Mouse (Mus musculus): ENCODE measurements around the gene Higd1c. TPM values are rescaled to one million over a fixed set of nuclear protein-coding genes. Genes with fewer than 3 reads are reported as not detected.
"Not testable (repeated sequence)": the region's sequence is repeated elsewhere in the genome, so short reads cannot be mapped to it uniquely, and the experiment has no call there.

Higd1c gene
- not detected for polyA plus RNA-seq (2017; shearing (Covaris generic))

DNA sequence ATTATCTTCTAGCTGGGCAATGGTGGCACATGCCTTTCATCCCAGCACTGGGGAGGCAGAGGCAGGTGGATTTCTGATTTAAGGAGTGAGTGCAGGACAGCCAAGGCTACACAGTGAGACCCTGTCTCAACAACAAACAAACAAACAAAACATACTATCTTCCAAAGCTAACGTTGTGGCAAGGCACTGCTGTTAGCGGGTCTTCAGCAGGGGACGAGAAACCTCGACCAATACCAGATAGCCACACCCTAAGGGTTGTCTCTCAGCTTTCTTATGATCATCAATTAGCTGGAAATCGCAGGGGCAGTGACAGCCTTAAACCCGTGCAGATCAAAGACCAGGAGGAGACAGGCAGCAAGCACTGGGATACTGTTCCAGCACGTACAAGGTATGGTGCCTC is at the start of gene Higd1c:
Gene Higd1c (plus strand): TSS at position 301 of the 400 bp plus-strand sequence.
- ATAC-seq, result no peak

DNA sequence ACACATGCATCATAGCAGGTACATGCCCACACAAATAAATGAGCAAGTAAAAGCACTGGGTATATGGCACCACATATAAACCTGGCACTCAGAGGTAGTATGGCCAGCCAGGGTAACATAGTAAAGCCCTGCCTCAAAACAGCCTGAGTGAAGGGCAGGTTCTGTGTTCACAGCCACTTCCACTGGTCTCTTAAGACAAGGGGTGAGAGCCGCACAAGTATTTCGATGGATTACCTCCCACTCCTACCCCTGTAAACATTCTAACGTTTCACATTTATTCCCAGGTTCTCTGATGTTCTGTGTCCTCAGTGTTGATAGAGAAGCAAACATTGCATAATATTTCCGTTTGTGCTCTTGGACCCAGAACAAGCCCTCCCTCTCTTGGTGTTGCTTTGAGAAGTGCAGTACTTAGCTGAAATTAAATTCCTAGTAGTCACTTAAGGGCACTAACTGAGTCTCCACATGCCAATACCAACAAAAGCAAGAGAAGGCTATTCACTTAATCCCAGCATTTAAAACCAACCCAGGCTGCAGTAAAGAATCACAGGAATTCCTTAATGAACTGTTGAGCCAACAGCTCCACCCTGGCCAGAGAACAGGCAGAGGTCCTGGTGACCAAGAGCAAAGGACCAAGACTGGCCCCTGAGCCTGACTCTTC is 46.2 kb upstream of the Higd1c start:
- not testable (repeated sequence) for ATAC-seq

DNA sequence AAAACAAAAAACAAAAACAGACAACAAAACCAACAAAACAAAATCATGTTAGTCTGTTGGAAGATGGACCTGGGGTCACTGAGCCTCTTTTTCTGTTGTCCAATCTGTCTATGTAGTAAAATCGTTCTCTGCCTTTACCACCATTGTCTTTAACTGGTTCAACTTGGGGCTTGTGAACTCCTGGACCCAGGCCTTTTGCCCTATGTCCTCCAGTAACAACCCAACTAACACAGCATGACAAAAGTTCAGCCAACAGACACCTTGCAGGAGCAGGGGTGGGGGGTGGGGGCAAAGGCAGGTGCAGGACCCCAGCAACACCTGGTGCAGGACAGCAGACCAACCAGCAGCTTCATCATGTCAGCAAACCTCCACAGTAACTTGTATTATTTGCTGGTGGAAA is 44.5 kb upstream of the Higd1c start:
- ATAC-seq, result no peak

DNA sequence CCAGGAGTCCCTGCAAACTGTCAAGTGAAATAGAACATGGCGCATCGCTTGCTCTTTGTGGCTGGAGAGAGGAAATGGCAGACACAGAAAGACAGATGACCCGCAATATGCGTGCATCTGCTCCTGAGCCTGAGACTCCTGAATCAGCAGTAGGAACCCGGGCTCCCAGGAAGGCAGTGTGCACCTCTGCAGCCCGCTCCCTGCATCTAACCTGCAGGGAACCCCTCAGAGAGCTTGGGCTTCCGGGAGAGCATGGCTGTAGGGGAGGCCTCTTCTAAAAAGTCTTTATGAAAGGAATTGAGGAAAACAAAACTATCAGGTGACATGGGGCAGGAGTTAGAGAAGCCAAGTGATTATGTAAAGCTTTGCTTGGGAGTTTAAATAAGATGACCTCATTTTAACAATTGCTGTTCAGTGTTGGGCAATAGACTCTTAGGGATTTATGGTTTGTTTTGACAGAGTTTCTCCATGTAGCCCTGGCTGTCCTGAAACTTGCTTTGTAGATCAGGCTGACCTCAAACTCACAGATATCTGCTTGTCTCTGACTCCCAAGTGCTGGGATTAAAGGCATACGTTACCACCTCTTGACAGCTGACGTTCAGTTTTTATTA is 43.9 kb upstream of the Higd1c start:
- ATAC-seq, result no peak

DNA sequence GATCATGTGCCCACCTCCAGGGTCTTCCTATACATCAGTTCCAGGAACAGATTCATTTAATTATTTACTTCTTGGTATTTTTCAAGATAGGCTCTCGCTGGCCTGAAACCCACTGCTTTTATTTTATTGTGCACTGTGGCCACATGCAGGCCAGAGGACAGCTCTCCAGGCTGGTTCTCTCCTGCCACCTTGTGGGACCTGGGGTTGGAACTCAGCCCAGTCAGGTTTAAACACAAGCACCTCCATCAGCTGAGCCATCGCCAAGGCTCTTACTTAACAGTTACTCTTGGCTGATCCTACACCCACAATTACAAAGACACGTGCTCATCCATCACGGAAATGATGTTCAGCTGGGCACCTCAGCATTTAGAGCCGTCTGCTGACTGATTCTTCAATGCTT is 43.2 kb upstream of the Higd1c start:
- ATAC-seq, result no peak

DNA sequence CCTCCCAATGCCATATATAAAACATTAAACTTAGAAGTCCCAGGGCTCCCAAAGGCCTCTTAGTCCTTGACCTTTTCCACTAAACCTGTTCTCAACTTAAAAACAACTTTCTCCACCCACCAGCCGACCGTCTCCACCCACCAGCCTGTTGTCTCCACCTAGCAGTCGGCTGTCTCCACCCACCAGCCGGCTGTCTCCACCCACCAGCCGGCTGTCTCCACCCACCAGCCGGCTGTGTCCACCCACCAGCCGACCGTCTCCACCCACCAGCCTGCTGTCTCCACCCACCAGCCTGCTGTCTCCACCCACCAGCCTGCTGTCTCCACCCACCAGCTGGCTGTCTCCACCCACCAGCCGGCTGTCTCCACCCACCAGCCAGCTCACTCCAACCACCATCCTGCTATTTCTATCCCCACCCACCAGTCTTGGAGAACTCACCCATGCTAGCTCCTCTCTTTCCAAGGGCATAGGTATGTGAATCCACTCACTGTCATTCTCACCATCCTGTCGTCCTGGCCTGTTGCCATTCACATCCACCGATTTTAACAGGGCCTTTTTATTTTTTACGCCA is 40.2 kb upstream of the Higd1c start:
- no peak for ATAC-seq

DNA sequence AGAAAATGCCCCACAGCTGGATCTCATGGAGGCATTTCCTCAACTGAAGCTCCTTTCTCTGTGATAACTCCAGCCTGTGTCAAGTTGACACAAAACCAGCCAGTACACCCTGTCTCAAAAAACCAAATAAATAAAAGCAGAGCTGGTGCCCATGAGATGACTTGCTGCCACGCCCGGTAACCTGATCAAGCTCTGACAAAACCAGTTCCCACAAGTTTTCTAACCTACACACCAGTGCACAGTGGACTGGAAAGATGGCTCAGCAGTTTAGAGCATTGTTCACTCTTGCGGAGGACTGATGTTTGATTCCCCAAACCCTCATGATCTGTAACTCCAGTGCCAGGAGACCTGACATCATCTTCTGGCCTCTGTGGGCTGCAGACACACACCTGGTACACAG is 39.1 kb upstream of the Higd1c start:
- no peak for ATAC-seq

DNA sequence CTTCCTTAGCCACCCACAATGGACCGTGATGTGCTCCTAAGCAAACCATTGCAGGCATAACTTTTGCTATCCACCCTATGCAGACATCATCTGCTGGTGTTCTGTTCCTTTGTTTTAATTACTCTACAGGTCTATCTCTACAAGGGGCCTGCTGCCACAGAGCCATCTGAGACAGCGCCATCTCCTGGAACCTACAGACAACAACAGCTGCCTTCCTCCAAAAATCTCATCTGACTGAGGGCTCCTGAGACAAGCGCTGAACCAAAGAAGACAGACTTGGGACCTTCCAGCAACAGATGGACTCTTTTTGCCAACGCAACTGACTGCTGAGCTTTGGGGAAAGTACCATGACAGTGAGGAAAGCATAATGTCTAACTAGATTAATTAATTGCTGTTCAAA is 36.3 kb upstream of the Higd1c start:
- not testable (repeated sequence) for ATAC-seq

DNA sequence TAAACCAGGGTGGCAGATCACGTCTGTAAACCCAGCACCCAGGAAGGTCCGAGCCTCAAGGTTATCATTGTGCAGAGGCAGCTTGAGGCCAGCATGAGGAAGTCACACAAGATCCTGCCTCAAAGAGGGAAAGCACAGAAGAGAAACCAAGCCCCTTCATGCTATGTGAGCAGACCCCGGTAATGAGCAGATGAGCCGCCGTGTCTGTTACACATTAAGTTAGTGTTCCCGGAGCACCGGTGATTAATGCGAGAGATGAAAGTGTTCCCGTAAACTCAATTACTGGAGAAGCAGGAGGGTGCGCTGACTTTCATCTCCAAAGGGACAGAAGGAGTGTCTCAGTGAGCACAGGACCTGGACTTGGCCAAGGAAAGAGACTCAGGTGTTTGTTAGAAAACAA is 35.0 kb upstream of the Higd1c start:
- ATAC-seq, result not testable (repeated sequence)

DNA sequence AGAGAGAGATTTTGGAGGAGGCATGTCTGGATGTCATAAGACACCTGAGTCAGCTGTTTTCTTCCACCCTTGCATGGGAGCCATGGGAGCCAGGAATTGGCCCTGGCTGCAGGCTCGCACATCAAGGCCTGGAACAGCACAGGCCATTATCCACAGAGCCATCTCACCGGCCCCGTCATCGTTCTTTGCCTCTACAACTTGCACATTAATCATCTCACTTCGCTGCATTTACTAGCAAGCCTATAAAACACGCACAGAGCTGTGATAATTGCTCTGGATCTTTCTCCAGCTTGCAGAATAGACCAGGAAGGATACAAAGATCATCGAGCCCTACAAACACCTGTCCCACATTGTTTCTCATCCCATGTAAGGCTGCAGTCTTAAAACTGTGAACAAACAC is 33.6 kb upstream of the Higd1c start:
- ATAC-seq, result no peak

DNA sequence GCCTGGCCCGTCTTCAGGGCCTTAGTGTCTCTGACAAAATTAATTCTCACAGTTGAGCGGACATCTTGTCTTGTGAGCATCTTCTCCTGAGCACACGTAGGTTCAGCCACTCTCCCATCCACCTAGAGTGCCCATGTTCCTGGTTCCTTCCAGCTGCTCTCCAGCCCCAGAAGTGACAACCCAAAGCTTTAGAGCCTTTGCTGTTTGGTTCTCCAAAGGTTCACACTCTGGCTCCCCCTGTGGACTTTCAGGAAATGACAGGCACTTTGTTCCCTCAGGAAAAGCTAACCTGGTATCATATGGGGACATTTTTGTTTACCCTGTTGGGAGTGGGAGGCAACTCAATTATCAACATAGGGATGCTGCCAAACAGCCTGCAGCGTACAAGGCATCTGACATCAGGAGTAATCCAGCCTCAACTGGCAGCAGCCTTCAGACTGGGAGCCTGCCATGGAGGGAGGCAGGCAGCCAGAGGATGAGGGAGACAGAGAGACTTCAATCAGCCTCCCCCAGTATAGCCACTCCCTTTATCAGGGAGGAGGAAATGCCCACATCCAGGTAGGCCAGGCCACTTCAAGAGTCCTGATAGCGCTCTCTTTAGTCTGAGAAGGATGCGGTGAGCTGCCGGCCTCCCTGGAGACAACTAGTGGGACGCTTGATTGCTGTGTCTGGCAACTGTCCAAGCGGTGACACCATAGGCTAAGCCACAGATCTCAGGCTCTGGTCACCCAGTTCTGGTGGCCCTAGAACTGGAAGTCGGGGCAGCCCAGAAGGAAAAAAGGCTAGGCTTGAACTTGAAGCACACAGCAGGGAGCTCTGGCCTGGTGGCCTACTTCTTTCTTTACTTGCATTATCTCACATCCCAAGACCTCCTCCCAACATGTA is 32.0 kb upstream of the Higd1c start:
- ATAC-seq, result not testable (repeated sequence)

DNA sequence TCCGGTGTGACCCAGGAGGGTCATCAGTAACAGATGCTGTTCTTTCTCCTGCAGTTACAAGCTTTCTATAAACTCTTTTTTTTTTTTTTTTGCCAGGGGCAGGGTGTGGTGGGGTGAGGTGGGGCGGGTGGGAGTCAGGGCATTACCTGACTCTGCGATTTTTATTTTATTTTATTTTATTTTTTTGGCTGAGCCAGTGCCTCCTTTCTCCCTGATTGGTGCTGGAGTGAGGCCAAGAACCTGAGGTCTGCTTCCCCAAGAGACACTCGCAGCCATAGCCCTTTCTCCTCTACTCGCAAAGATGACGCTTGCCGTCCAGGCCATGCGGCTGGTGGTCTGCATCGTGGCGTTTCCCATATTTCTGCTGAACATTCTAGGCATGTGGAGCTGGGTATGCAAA is 29.7 kb upstream of the Higd1c start, which contains the start of gene Mettl7a3:
Gene Mettl7a3 (plus strand): TSS at position 301 of the 400 bp plus-strand sequence.
- ATAC-seq, result no peak

DNA sequence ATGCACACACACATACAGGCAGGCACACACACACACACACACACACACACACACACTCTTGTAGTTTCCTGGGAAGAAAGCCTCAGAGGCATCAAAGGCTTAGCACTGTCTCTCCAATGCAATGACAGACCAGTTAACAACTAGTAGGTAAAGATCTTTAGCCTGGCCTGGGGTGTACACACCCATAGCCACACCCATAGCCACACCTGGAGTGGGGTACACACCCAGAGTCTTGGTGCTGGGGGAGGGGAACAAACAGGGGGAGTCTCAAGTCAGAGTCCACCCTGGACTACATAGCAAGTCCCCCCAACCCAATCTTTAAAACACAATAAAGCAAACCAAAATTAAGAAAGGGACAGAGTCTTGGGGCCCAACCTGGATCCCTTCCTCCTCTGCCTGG is 27.0 kb upstream of the Higd1c start:
- ATAC-seq, result not testable (repeated sequence)

DNA sequence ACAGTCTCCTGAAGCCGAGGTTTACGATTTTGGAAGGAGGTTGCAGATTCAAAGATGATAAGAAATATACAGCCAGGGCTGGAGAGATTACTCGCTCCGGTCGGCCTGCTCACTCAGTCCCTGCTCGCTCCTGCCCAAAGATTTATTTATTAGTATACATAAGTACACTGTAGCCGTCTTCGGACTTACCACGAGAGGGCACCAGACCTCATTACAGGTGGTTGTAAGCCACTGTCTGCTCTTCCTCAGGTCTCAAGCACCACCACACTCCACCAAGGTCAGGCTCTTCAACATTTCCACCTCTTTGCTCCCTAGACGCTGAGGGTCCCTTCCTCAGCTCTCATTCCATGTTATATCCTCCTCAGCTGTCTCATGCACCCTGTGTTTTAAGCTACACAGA is 26.5 kb upstream of the Higd1c start:
- peak; percentile 51 for ATAC-seq

DNA sequence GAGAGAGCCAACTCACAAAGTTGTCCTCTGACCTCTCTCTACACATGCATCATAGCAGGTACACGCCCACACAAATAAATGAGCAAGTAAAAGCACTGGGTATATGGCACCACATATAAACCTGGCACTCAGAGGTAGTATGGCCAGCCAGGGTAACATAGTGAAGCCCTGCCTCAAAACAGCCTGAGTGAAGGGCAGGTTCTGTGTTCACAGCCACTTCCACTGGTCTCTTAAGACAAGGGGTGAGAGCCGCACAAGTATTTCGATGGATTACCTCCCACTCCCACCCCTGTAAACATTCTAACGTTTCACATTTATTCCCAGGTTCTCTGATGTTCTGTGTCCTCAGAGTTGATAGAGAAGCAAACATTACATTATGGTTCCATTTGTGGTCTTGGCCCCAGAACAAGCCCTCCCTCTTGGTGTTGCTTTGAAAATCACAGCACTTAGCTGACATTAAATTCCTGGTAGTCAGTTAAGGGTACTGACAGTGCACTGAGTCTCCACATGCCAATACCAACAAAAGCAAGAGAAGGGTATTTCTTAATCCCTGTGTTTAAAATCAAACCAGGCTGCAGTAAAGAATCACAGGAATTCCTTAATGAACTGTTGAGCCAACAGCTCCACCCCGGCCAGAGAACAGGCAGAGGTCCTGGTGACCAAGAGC is 22.9 kb upstream of the Higd1c start:
- not testable (repeated sequence) for ATAC-seq

DNA sequence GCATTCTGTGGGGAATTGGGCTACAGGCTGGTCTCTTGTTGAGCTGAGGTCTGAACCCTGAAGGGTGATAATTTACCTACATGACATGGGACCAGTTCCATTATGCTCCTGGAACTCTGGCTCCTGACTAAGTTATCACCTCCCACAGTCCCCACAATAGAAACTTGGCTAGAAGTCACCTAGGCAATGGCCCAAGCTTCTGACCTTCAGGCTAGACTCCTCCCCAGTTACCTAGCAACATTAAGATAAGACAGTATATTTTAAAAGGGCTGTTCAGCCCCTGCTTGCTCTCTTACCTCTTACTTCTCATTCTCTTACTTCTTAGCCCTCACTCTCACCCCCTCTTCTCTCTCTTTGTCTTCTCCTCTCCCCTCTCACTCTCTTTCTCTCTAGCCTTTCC is 18.9 kb upstream of the Higd1c start:
- ATAC-seq, result no peak

DNA sequence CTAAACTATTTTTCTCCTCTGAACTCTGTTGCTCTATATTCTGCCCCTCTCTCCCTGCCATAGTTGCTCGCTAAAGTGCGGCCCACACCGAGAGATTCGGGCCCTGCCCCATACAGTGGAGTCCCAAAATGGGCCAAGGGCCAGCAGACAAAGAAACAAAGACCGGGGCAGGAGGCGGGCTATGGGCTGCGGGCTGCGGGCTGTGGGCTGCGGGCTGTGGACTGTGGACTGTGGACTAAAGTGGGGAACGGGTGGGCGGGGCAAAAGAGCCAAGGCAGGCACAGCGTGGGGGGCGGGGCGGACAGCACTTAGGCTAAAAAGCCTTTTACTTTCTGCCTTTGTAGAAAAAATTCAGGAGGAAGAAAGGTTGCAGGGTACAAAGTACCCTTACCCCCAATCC is 17.6 kb upstream of the Higd1c start:
- no peak for ATAC-seq

DNA sequence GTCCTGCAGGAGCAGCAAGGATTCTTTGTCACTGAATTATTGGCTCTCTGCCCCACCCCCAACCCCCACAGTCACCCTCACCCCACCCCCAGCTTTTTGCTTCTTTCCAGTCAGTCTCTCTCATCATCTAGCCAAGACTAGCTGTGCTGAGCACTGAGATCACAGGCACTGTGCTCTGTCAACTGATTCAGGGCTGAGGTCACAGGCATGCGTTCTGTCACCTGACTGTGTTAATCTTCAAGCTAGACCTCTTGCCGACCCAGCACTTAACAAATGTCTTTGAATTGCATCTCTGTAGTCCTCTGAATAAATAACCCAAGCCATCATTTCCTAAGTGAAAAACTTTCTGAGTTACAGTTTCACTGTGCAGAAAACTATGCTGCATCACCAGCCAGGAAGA is 14.8 kb upstream of the Higd1c start:
- ATAC-seq, result no peak

DNA sequence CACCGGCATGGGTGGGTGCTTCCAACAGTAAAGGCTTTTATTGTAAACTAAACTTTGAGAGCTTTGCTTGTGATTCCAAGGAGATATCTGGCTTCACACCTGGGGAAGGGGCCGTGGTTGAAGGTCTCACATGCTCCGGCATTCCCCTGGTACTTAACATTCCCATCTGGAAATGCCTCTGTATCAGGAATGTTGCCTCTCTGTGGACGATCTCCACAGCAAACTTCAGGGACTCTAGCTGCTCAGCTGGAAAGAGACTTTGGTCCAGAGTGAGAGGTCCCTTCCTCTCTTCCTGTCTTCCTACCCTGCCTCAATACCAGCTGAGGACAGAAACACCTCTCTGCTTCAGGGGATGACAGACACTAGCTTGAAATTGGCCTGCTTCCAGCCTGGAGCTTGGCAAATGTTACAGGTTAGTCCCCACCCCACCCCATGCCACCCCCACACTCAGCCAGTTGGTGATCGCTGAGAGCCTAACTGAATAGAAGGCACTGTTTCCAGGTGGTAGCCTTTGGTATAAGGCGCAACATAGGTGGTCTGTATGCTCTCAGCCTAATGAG is 12.8 kb upstream of the Higd1c start:
- no peak for ATAC-seq

DNA sequence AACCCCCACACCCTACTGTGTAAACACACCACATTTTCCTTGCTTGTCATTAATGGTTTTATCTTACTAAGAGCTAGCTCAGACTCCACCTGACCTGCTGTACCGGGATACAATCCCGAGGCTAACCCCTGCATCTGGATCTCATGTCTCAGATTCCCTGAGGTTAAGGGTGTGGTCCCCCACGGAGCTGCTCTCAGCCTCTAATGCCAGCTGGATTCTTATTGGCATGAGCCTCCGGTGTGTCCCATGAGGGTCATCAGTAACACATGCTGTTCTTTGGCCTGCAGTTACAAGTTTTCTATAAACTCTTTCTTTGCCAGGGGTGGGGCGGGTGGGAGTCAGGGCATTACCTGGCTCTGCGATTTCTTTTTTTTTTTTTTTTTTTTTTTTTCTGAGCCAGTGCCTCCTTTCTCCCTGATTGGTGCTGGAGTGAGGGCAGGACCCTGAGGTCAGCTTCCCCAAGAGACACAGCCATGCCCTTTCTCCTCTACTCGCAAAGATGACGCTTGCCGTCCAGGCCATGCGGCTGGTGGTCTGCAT is 11.6 kb upstream of the Higd1c start, which contains the start of the genes Methig1 and Mettl7a2:
Gene Methig1 (plus strand): TSS at position 439 of the 540 bp plus-strand sequence.
Gene Mettl7a2 (plus strand): TSS at position 490 of the 540 bp plus-strand sequence.
- ATAC-seq, result no peak

DNA sequence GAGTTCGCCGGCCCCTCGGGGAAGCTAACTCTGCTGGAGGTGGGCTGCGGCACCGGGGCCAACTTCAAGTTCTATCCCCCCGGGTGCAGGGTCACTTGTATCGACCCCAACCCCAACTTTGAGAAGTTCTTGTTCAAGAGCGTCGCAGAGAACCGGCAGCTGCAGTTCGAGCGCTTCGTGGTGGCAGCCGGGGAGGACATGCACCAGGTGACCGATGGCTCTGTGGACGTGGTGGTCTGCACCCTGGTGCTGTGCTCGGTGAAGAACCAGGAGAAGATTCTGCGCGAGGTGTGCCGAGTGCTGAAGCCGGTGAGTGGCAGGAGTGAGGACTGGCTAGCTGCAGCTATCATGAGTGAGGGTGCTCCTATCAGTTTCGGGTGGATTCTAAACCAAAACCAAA is 10.9 kb upstream of the Higd1c start:
- not testable (repeated sequence) for ATAC-seq

DNA sequence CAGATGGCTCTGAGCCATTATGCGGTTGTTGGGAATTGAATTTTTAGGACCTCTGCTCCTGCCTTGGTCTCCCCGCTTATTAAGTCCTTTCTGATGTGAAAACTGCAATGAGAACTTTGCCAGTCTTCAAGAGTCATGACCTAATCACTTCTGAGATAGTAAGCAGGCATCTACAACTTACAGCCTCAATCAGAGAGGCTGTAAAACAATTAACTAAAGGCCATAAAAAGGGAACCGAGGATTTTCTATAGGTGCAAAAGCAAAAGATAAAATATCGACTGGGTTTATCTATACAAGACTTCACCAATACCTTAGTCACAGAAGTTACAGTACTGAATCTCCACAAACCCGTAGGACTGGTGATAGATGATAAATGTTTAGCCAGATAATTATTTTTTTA is 8.5 kb upstream of the Higd1c start:
- ATAC-seq, result no peak

Measured in CD4-positive, CD25-positive, alpha-beta regulatory T cell, adult 4 months (primary cell).